Mouse (Mus musculus) midbrain, embryonic 14.5 days (tissue): ENCODE data around the gene Nrg3. TPM values are rescaled to one million over a fixed set of nuclear protein-coding genes. Genes with fewer than 3 reads are reported as not detected.

ENCODE experiments used
- microRNA-seq: library from miRNA; unstranded; fragments of <30 nt; microRNA quantifications from one replicate; pipeline ENCODE4, GENCODE M21; 2016
- polyA plus RNA-seq: library from polyadenylated mRNA; unstranded; fragments of >200 nt; fragmentation: Nextera tagmentation; extraction: Ambion mirVana; gene quantifications from 2 replicates; pipeline ENCODE4 v1.2.1, GENCODE M21; 2014

Nrg3 gene
- polyA plus RNA-seq, 1 experiment from 2014 or later: 13.1 TPM

Small RNA genes lying within 50 kb of the gene (microRNA-seq; reads per million reads assigned to microRNA genes)
- not detected for gene Gm27332
